Mouse (Mus musculus): ENCODE measurements around the gene Cux2. TPM values are rescaled to one million over a fixed set of nuclear protein-coding genes. Genes with fewer than 3 reads are reported as not detected.

Cux2 gene
- polyA plus RNA-seq, 1 experiment from 2014 or later: 2.5 TPM

- Histone ChIP-seq H3K36me3 (no peaks in the 10 kb centered on the region), H3K27ac (no peak overlapping the region), H3K9me3 (no peaks in the 10 kb centered on the region), H3K27me3 (no peaks in the 10 kb centered on the region), H3K4me3 (no peak overlapping the region), H3K4me1 (peaks cover 13% of the 10 kb centered on the region), H3K4me2 (no peak overlapping the region), H3K9ac (no peak overlapping the region)
- WGBS: 31% methylated on average over 11 of the region's 11 CpGs
- ATAC-seq (ENCODE audit: insufficient number of reproducible peaks, low FRiP score, low TSS enrichment, low read depth): peak; percentile 53; the same call in 1 of the 2 replicates
These were observed 31.0 kb upstream of the Cux2 start for GRCm38 (mm10) chr5:122080930-122081329.

GRCm38 (mm10) chr5:122079796-122080195 is 29.9 kb upstream of the Cux2 start:
- H3K36me3 ChIP-seq: no peaks in the 10 kb centered on the region
- H3K4me3 ChIP-seq: no peak overlapping the region
- no peaks in the 10 kb centered on the region for H3K9me3 ChIP-seq
- no peak overlapping the region for H3K4me2 ChIP-seq
- H3K27ac ChIP-seq: no peak overlapping the region
- H3K9ac ChIP-seq: no peak overlapping the region
- ATAC-seq (ENCODE audit: insufficient number of reproducible peaks, low FRiP score, low TSS enrichment, low read depth): no peak
- 81% methylated on average over 7 of the region's 7 CpGs for WGBS
- H3K27me3 ChIP-seq: no peaks in the 10 kb centered on the region
- H3K4me1 ChIP-seq: peaks cover 9% of the 10 kb centered on the region

- Histone ChIP-seq H3K27me3 (no peaks in the 10 kb centered on the region), H3K4me3 (no peak overlapping the region), H3K36me3 (no peaks in the 10 kb centered on the region), H3K9ac (no peak overlapping the region), H3K9me3 (no peaks in the 10 kb centered on the region), H3K4me1 (peaks cover 9% of the 10 kb centered on the region), H3K27ac (no peak overlapping the region), H3K4me2 (no peak overlapping the region)
- no peak for ATAC-seq (ENCODE audit: insufficient number of reproducible peaks, low FRiP score, low TSS enrichment, low read depth)
- 70% methylated on average over 4 of the region's 4 CpGs for WGBS
These were observed 27.3 kb upstream of the Cux2 start for GRCm38 (mm10) chr5:122077244-122077643.

- WGBS: 55% methylated on average over 3 of the region's 3 CpGs
- no peak overlapping the region for H3K27ac ChIP-seq
- no peaks in the 10 kb centered on the region for H3K27me3 ChIP-seq
- H3K4me3 ChIP-seq: no peak overlapping the region
- no peaks in the 10 kb centered on the region for H3K36me3 ChIP-seq
- no peak for ATAC-seq (ENCODE audit: insufficient number of reproducible peaks, low FRiP score, low TSS enrichment, low read depth)
- H3K4me1 ChIP-seq: peaks cover 4% of the 10 kb centered on the region
- no peak overlapping the region for H3K9ac ChIP-seq
- no peaks in the 10 kb centered on the region for H3K9me3 ChIP-seq
- H3K4me2 ChIP-seq: no peak overlapping the region
These were observed 25.8 kb upstream of the Cux2 start for GRCm38 (mm10) chr5:122075736-122076135.

GRCm38 (mm10) chr5:122071997-122072396 is 22.1 kb upstream of the Cux2 start:
- H3K4me2 ChIP-seq: no peak overlapping the region
- WGBS: 78% methylated on average over 4 of the region's 4 CpGs
- no peaks in the 10 kb centered on the region for H3K36me3 ChIP-seq
- no peak overlapping the region for H3K27ac ChIP-seq
- no peaks in the 10 kb centered on the region for H3K4me1 ChIP-seq
- no peak for ATAC-seq (ENCODE audit: insufficient number of reproducible peaks, low FRiP score, low TSS enrichment, low read depth)
- H3K9me3 ChIP-seq: no peaks in the 10 kb centered on the region
- no peak overlapping the region for H3K9ac ChIP-seq
- H3K27me3 ChIP-seq: no peaks in the 10 kb centered on the region
- H3K4me3 ChIP-seq: no peak overlapping the region

- Histone ChIP-seq H3K27ac (peak overlapping the region; percentile 38; the same call in 1 of the 2 replicates), H3K4me2 (no peak overlapping the region), H3K36me3 (no peaks in the 10 kb centered on the region), H3K4me3 (no peak overlapping the region), H3K9ac (no peak overlapping the region), H3K27me3 (0 out of 2 replicates have a peak, but pooled peaks cover 2% of the 10 kb centered on the region), H3K9me3 (no peaks in the 10 kb centered on the region), H3K4me1 (no peaks in the 10 kb centered on the region)
- ATAC-seq (ENCODE audit: insufficient number of reproducible peaks, low FRiP score, low TSS enrichment, low read depth): 0 out of 2 replicates have a peak, but pooled peaks have one; percentile 31
- WGBS: 75% methylated on average over 16 of the region's 16 CpGs
These were observed 21.3 kb upstream of the Cux2 start for GRCm38 (mm10) chr5:122070963-122071800.

- H3K9me3 ChIP-seq: no peaks in the 10 kb centered on the region
- H3K27me3 ChIP-seq: 0 out of 2 replicates have a peak, but pooled peaks cover 2% of the 10 kb centered on the region
- no peak for ATAC-seq (ENCODE audit: insufficient number of reproducible peaks, low FRiP score, low TSS enrichment, low read depth)
- WGBS: 74% methylated on average over 13 of the region's 13 CpGs
- no peak overlapping the region for H3K4me2 ChIP-seq
- H3K4me1 ChIP-seq: no peaks in the 10 kb centered on the region
- no peak overlapping the region for H3K27ac ChIP-seq
- H3K36me3 ChIP-seq: no peaks in the 10 kb centered on the region
- H3K4me3 ChIP-seq: no peak overlapping the region
- no peak overlapping the region for H3K9ac ChIP-seq
These were observed 18.7 kb upstream of the Cux2 start for GRCm38 (mm10) chr5:122068563-122068962.

- 62% methylated on average over 25 of the region's 25 CpGs for WGBS
- Histone ChIP-seq H3K27ac (no peak overlapping the region), H3K9ac (no peak overlapping the region), H3K27me3 (peaks cover 11% of the 10 kb centered on the region; the same call in 1 of the 2 replicates), H3K4me2 (no peak overlapping the region), H3K9me3 (no peaks in the 10 kb centered on the region), H3K4me3 (no peak overlapping the region), H3K36me3 (no peaks in the 10 kb centered on the region), H3K4me1 (peaks cover 18% of the 10 kb centered on the region)
- ATAC-seq (ENCODE audit: insufficient number of reproducible peaks, low FRiP score, low TSS enrichment, low read depth): no peak
These were observed 13.5 kb upstream of the Cux2 start for GRCm38 (mm10) chr5:122063204-122063933.

- Histone ChIP-seq H3K4me1 (peaks cover 18% of the 10 kb centered on the region), H3K4me3 (no peak overlapping the region), H3K4me2 (no peak overlapping the region), H3K9ac (no peak overlapping the region), H3K27ac (no peak overlapping the region), H3K9me3 (no peaks in the 10 kb centered on the region), H3K27me3 (peaks cover 11% of the 10 kb centered on the region; the same call in 1 of the 2 replicates), H3K36me3 (no peaks in the 10 kb centered on the region)
- WGBS: 25% methylated on average over 11 of the region's 12 CpGs
- ATAC-seq (ENCODE audit: insufficient number of reproducible peaks, low FRiP score, low TSS enrichment, low read depth): no peak
These were observed 12.6 kb upstream of the Cux2 start for GRCm38 (mm10) chr5:122062479-122062878.

- Histone ChIP-seq H3K4me1 (peaks cover 18% of the 10 kb centered on the region), H3K9me3 (no peaks in the 10 kb centered on the region), H3K27ac (no peak overlapping the region), H3K9ac (no peak overlapping the region), H3K4me3 (no peak overlapping the region), H3K27me3 (peaks cover 9% of the 10 kb centered on the region; the same call in 1 of the 2 replicates), H3K36me3 (no peaks in the 10 kb centered on the region), H3K4me2 (no peak overlapping the region)
- WGBS: 35% methylated on average over 9 of the region's 12 CpGs
- no peak for ATAC-seq (ENCODE audit: insufficient number of reproducible peaks, low FRiP score, low TSS enrichment, low read depth)
These were observed 10.9 kb upstream of the Cux2 start for GRCm38 (mm10) chr5:122060767-122061333.

GRCm38 (mm10) chr5:122059060-122060017 is 9.4 kb upstream of the Cux2 start:
- peaks cover 18% of the 10 kb centered on the region for H3K4me1 ChIP-seq
- no peak overlapping the region for H3K9ac ChIP-seq
- peak overlapping the region; percentile 19 for H3K4me3 ChIP-seq
- no peaks in the 10 kb centered on the region for H3K9me3 ChIP-seq
- 27% methylated on average over 39 of the region's 39 CpGs for WGBS
- H3K36me3 ChIP-seq: no peaks in the 10 kb centered on the region
- peaks cover 11% of the 10 kb centered on the region for H3K27me3 ChIP-seq
- no peak overlapping the region for H3K27ac ChIP-seq
- no peak for ATAC-seq (ENCODE audit: insufficient number of reproducible peaks, low FRiP score, low TSS enrichment, low read depth)
- peak overlapping the region; percentile 45 for H3K4me2 ChIP-seq
